Mouse (Mus musculus): ENCODE measurements around the gene Ptprd. TPM values are rescaled to one million over a fixed set of nuclear protein-coding genes. Genes with fewer than 3 reads are reported as not detected.

Gene Ptprd
- polyA plus RNA-seq, 1 experiment from 2014 or later, result 41.8 TPM

- no peaks in the 10 kb centered on the region for H3K9me3 ChIP-seq
- no peak overlapping the region for H3K4me2 ChIP-seq (replicated peaks)
- H3K27ac ChIP-seq, result no peak overlapping the region
- no peak overlapping the region for H3K9ac ChIP-seq
- H3K4me3 ChIP-seq, result no peak overlapping the region
- WGBS, result 8% methylated on average over 3 of the region's 3 CpGs
- peaks cover 15% of the 10 kb centered on the region; the same call in 1 of the 2 replicates for H3K4me1 ChIP-seq
- no peak for ATAC-seq (ENCODE audit: insufficient number of reproducible peaks, insufficient read depth, low FRiP score, low TSS enrichment)
- no peaks in the 10 kb centered on the region for H3K27me3 ChIP-seq
- no peaks in the 10 kb centered on the region for H3K36me3 ChIP-seq
These were observed 1708.5 kb downstream of the Ptprd start for GRCm38 (mm10) chr4:76503279-76503601.

DNA sequence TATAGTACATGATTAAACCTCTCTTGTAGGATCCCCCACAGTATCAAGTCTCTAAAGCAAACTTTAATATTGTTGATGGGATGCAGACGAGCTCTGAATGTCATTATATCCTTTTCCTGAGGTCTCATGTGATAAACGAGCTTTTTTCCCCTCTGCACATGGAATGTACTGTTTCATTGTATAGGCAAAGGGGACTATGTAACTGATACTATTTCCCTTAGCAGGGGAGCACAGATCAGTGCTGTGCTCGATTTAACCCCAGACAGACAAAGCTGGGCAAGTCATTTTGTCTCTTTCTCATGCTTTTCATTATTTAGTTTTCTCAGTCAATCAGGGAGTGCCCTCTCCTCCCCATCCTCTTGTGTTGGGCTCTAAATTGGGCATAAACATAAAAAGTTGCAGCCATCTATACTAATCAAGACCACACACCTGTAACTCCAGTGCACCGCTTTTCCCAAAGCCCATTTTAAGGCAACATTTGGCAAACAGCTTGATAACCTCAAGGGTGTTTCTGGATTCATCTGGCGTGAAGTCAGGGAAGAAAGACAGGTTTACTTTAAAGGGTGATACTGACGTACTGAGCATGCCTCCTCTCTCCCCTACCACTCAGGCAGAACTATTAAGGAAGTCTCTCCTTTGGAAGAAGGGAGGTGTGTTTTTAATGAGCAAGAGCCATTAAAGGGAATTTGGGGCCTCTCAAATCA is 1709.0 kb downstream of the Ptprd start:
- 22% methylated on average over 6 of the region's 6 CpGs for WGBS
- Histone ChIP-seq H3K9me3 (no peaks in the 10 kb centered on the region), H3K4me1 (peaks cover 15% of the 10 kb centered on the region; the same call in 1 of the 2 replicates), H3K4me2 (replicated peaks) (no peak overlapping the region), H3K27ac (no peak overlapping the region), H3K4me3 (no peak overlapping the region), H3K27me3 (no peaks in the 10 kb centered on the region), H3K9ac (no peak overlapping the region), H3K36me3 (no peaks in the 10 kb centered on the region)
- ATAC-seq (ENCODE audit: insufficient number of reproducible peaks, insufficient read depth, low FRiP score, low TSS enrichment), result 0 out of 2 replicates have a peak, but pooled peaks have one; percentile 56

DNA sequence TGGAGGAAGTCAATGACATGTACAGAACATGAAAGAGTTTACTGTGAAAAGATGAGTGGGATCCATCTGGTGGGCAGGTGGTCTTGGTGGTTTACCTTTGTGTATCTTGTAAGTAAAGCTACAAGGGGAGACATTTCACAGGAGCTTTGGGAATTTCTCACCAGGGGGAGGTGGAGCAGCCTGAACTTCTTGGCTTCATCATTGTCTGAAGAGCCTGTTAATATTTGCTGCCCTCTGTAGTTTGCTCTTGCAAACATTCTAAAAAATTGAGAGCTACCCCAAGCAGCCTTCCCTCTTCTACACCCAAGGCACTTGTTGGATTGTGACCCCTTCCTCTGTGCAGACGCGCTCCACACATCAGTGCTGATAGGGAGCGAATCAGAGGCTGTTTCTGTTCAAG is 1725.9 kb downstream of the Ptprd start:
- WGBS, result 89% methylated on average over 3 of the region's 3 CpGs
- no peak for ATAC-seq (ENCODE audit: insufficient number of reproducible peaks, insufficient read depth, low FRiP score, low TSS enrichment)
- no peaks in the 10 kb centered on the region for H3K4me1 ChIP-seq
- no peaks in the 10 kb centered on the region for H3K9me3 ChIP-seq
- no peaks in the 10 kb centered on the region for H3K36me3 ChIP-seq
- no peak overlapping the region for H3K27ac ChIP-seq
- H3K27me3 ChIP-seq, result no peaks in the 10 kb centered on the region
- no peak overlapping the region for H3K9ac ChIP-seq
- no peak overlapping the region for H3K4me3 ChIP-seq
- H3K4me2 ChIP-seq (replicated peaks), result no peak overlapping the region

DNA sequence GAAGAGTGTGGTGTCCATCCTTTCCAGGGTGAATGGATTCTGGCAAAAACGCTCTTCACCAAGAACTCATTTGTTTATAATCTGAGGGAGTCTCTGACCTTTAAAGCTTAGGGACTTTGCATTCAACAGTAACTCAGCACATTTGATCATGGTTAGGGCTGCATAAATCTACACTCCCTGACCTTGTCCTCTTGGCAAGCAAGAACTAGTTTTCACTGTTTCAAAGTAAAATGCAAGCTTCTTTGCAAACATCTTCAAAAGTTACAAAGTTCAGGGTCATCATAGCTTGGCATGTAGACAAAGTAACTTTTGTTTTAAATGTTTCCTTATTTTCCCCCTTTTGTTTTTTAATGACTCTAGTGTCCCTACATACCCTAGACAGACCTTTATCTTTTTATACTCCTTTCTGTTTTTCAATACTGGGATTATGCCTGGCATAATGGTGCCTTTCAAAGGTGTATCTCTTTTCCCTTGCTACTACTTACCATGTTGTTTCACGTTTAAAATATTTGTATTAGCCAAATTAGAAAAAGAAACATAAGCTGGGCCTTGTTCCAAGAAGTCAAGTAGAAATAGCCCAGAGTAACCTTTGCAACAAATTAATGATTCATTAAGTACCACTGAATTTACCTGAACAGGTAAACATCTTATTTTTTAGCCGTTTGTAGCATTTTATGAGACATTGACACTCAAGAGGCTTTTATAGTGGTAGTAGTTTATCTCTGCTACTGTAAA is 1743.2 kb downstream of the Ptprd start:
- no peak overlapping the region for H3K9ac ChIP-seq
- no peaks in the 10 kb centered on the region for H3K9me3 ChIP-seq
- H3K27ac ChIP-seq, result no peak overlapping the region
- no peaks in the 10 kb centered on the region for H3K36me3 ChIP-seq
- H3K27me3 ChIP-seq, result no peaks in the 10 kb centered on the region
- H3K4me3 ChIP-seq, result no peak overlapping the region
- no peaks in the 10 kb centered on the region for H3K4me1 ChIP-seq
- no peak overlapping the region for H3K4me2 ChIP-seq (replicated peaks)
- WGBS, result 70% methylated on average over 3 of the region's 3 CpGs
- ATAC-seq (ENCODE audit: insufficient number of reproducible peaks, insufficient read depth, low FRiP score, low TSS enrichment), result no peak

DNA sequence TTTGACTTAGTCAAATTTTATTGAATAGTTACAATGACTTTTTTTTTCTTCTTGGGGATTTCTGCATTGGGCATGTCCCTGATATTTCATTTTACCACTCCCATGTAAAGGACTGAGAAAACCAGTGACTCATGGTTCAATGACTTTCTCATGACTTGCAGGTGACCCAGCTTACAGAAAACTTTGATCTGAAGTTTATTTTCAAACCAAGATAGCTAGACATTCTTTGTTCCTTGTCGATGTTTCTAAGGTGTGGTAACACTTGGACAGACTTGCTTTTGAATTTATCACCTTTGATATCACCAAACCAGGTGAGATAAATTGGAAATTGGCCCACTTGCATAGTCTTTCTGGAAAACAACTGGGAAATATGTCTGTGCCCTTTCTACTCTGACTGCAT is 1747.1 kb downstream of the Ptprd start:
- no peaks in the 10 kb centered on the region for H3K36me3 ChIP-seq
- no peak overlapping the region for H3K4me2 ChIP-seq (replicated peaks)
- no peak overlapping the region for H3K4me3 ChIP-seq
- no peaks in the 10 kb centered on the region for H3K27me3 ChIP-seq
- H3K9me3 ChIP-seq, result no peaks in the 10 kb centered on the region
- no peak overlapping the region for H3K9ac ChIP-seq
- H3K27ac ChIP-seq, result no peak overlapping the region
- no peaks in the 10 kb centered on the region for H3K4me1 ChIP-seq
- no peak for ATAC-seq (ENCODE audit: insufficient number of reproducible peaks, insufficient read depth, low FRiP score, low TSS enrichment)
- 88% methylated on average over 1 of the region's 1 CpGs for whole genome bisulfite sequencing

DNA sequence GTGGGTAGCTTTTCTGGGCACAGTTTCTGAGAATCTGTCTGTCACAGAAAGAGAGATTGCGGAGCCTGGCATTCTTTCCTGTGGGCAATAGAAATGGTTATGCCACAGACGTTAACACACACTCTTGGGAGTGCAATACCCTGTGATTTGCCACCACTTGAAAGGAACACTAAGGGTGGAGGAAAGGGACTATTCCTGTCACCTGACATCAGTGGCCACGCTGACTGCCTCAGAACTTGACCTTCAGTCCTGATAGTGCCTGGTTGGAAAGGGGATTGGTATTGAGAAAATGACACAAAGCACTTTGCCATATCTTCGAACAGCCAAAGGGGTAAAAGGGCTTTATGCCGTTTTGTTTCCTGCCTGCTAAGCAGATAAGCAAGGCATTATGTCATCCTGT is 1750.4 kb downstream of the Ptprd start:
- Histone ChIP-seq H3K27ac (no peak overlapping the region), H3K9me3 (no peaks in the 10 kb centered on the region), H3K4me1 (no peaks in the 10 kb centered on the region), H3K27me3 (no peaks in the 10 kb centered on the region), H3K36me3 (no peaks in the 10 kb centered on the region), H3K9ac (no peak overlapping the region), H3K4me2 (replicated peaks) (no peak overlapping the region), H3K4me3 (no peak overlapping the region)
- 67% methylated on average over 5 of the region's 5 CpGs for WGBS
- ATAC-seq (ENCODE audit: insufficient number of reproducible peaks, insufficient read depth, low FRiP score, low TSS enrichment), result no peak

DNA sequence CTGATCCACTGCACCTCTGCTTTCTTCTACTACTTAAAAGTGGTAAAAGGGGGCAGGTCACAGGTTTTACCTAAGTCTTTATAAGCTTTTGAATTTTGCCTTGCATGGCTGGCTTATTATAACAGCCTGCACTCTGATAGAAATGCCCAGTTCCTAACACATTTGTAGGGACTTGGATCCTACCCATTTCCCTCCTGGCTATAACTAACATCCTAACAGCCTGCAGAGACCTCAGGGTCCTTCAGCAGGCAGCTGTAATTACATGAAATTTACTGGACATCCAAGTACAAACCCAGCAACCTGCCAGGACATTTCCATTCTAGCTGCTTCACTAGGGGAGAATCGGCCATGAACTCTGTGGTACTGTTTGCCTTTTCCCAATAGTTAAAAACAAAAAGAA is 1751.2 kb downstream of the Ptprd start:
- H3K4me1 ChIP-seq, result no peaks in the 10 kb centered on the region
- H3K36me3 ChIP-seq, result no peaks in the 10 kb centered on the region
- H3K9me3 ChIP-seq, result no peaks in the 10 kb centered on the region
- 76% methylated on average over 1 of the region's 1 CpGs for WGBS
- no peak overlapping the region for H3K4me2 ChIP-seq (replicated peaks)
- H3K27ac ChIP-seq, result no peak overlapping the region
- no peak overlapping the region for H3K4me3 ChIP-seq
- no peaks in the 10 kb centered on the region for H3K27me3 ChIP-seq
- H3K9ac ChIP-seq, result no peak overlapping the region
- ATAC-seq (ENCODE audit: insufficient number of reproducible peaks, insufficient read depth, low FRiP score, low TSS enrichment), result no peak

GRCm38 (mm10) chr4:76459621-76460020 is 1752.1 kb downstream of the Ptprd start:
- H3K36me3 ChIP-seq, result no peaks in the 10 kb centered on the region
- no peaks in the 10 kb centered on the region for H3K27me3 ChIP-seq
- H3K4me3 ChIP-seq, result no peak overlapping the region
- no peak overlapping the region for H3K4me2 ChIP-seq (replicated peaks)
- H3K27ac ChIP-seq, result no peak overlapping the region
- H3K4me1 ChIP-seq, result no peaks in the 10 kb centered on the region
- no peak for ATAC-seq (ENCODE audit: insufficient number of reproducible peaks, insufficient read depth, low FRiP score, low TSS enrichment)
- H3K9me3 ChIP-seq, result no peaks in the 10 kb centered on the region
- no peak overlapping the region for H3K9ac ChIP-seq

DNA sequence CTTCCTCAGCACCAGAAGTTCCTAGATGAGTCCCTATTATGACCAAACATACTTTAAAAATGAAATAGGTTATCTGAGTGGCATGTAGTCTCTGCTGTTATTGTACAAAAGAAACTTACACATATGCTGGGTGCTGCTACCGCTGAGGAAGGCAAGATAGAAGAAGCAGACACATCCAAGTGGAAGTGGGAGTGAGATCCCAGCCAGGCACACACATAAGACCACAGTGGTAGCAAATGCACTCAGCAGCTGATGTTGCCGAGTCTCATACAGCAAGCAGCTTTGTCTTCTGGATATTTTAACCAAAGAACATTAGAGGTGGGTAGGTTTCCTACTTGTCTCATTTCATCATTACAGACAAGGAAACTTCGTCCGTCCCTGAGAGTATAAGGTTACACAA is 1759.5 kb downstream of the Ptprd start:
- no peaks in the 10 kb centered on the region for H3K36me3 ChIP-seq
- no peak for ATAC-seq (ENCODE audit: insufficient number of reproducible peaks, insufficient read depth, low FRiP score, low TSS enrichment)
- WGBS, result 59% methylated on average over 4 of the region's 4 CpGs
- no peak overlapping the region for H3K4me2 ChIP-seq (replicated peaks)
- H3K9me3 ChIP-seq, result no peaks in the 10 kb centered on the region
- no peak overlapping the region for H3K27ac ChIP-seq
- no peak overlapping the region for H3K9ac ChIP-seq
- no peaks in the 10 kb centered on the region for H3K27me3 ChIP-seq
- no peak overlapping the region for H3K4me3 ChIP-seq
- no peaks in the 10 kb centered on the region for H3K4me1 ChIP-seq

- no peaks in the 10 kb centered on the region for H3K4me1 ChIP-seq
- peak overlapping the region; percentile 63 for H3K27ac ChIP-seq
- H3K4me2 ChIP-seq (replicated peaks), result peak overlapping the region; percentile 59
- H3K4me3 ChIP-seq, result peak overlapping the region; percentile 84
- 42% methylated on average over 8 of the region's 8 CpGs for WGBS
- no peaks in the 10 kb centered on the region for H3K27me3 ChIP-seq
- H3K9ac ChIP-seq, result no peak overlapping the region
- no peaks in the 10 kb centered on the region for H3K36me3 ChIP-seq
- ATAC-seq (ENCODE audit: insufficient number of reproducible peaks, insufficient read depth, low FRiP score, low TSS enrichment), result no peak
- no peaks in the 10 kb centered on the region for H3K9me3 ChIP-seq
These were observed 1760.7 kb downstream of the Ptprd start for GRCm38 (mm10) chr4:76451019-76451552.

- Histone ChIP-seq H3K4me1 (no peaks in the 10 kb centered on the region), H3K36me3 (no peaks in the 10 kb centered on the region), H3K4me2 (replicated peaks) (peak overlapping the region; percentile 59), H3K9ac (peak overlapping the region; percentile 95), H3K9me3 (no peaks in the 10 kb centered on the region), H3K27ac (peak overlapping the region; percentile 97), H3K27me3 (no peaks in the 10 kb centered on the region), H3K4me3 (peak overlapping the region; percentile 84)
- 1% methylated on average over 34 of the region's 34 CpGs for WGBS
- ATAC-seq (ENCODE audit: insufficient number of reproducible peaks, insufficient read depth, low FRiP score, low TSS enrichment), result peak; percentile 87
These were observed 1761.3 kb downstream of the Ptprd start for GRCm38 (mm10) chr4:76450351-76451018.
